Mouse (Mus musculus) adrenal gland, postnatal 10 days (tissue): ENCODE results near the gene Tmem206. TPM values are rescaled to one million over a fixed set of nuclear protein-coding genes. Genes with fewer than 3 reads are reported as not detected.

Experiments used
- DNase-seq: peaks from one replicate; pipeline ENCODE4 v3.0.0; 2021; ENCODE audit warnings: mixed read lengths
- long read RNA-seq, 2 experiments: library from polyadenylated mRNA; stranded (forward); transcript quantifications; one replicate each; pipeline ENCODE4 v2.0.0; 2021
- total RNA-seq, 2 experiments: library from RNA; stranded (reverse); gene quantifications; 2 replicates each; pipeline ENCODE4 v1.2.3; 2021

The Tmem206 gene
- total RNA-seq = 1 to 10 TPM; 5.8 to 6.7 TPM
- long read RNA-seq, experiment 1, transcript Tmem206-201 (8 exons, 2,246 nt) = major isoform, 8 of 8 reads
- long read RNA-seq, experiment 1, partial matches to known transcripts = 0 of 8 reads
- long read RNA-seq, experiment 1, other reads (novel, unspliced or antisense) = 0 of 8 reads
- long read RNA-seq, experiment 2, transcript Tmem206-201 (8 exons, 2,246 nt) = major isoform, 8 of 9 reads
- long read RNA-seq, experiment 2, partial matches to known transcripts = 0 of 9 reads
- long read RNA-seq, experiment 2, other reads (novel, unspliced or antisense) = 1 of 9 reads

DNA sequence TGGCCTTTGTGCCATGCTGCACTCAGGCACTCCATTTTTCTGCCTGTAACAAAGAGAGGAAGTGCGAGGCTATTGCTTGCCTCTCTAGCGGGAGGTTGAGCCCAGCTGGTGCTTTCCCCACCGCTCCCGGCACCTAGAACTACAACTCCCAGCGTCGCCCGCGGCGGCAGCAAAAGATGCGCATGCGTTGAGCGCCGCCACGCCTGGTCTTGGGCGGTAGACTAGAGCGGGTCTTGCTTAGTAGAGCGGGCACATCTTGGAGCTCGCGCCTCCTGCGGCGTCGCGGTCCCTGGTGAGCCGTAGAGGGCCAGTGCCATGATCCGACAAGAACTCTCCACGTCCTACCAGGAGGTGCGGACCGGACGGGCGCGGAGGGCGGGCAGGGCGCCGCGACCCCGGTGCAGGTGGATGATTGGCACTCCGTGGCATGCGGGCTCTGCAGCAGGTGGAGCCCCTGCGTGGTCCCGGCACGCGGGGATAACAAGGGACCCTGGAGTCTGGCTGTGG, at the start of gene Tmem206:
Gene Tmem206, plus strand, starts transcription at position 187 of the 507 bp plus-strand sequence.
- DNase-seq = peak; percentile 97

GRCm38 (mm10) chr1:191276181-191276580, 49.5 kb upstream of the Tmem206 start:
- no peak for DNase-seq

- peak; percentile 52 for DNase-seq
These were observed 48.1 kb upstream of the Tmem206 start for GRCm38 (mm10) chr1:191277549-191278059.

DNA sequence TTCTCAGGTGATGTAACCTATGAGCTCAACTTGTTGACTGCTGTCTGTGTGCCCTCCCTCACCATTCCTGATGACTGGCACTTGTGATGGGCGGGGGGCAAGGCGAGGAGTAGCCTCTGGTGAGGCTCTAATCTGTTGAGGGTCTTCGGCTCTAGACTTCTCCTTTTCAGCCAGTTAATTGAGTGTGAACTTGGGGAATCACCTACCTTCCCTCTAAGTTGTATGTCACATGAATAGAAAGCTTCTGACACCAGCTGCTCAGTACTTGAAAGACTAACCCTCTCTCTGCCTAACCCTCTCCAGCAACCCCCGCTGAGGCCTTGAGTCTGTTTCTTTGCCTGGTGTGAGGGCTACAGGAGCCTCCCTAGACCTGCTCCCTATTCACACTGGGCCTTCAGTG, 47.4 kb upstream of the Tmem206 start:
- no peak for DNase-seq

DNA sequence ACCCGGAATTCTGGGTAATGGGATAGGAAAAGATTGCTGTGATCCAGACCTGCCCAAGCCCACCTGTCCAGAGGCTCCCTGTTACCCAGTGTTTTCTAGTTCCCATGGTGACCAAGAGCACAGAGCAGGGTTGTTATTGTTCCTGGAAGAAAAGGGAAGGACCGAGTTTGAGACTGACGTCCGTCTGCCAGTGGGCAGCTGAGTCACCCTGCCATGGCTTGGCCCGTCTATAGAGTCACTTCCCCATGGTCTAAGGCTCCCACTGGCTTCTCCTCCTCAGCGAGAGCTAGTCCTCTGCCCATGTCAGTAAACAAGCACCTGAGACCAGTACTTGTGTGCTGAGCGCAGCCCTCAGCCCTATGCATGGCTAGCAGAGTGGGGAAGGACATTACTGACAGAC, 44.5 kb upstream of the Tmem206 start:
- no peak for DNase-seq

DNA sequence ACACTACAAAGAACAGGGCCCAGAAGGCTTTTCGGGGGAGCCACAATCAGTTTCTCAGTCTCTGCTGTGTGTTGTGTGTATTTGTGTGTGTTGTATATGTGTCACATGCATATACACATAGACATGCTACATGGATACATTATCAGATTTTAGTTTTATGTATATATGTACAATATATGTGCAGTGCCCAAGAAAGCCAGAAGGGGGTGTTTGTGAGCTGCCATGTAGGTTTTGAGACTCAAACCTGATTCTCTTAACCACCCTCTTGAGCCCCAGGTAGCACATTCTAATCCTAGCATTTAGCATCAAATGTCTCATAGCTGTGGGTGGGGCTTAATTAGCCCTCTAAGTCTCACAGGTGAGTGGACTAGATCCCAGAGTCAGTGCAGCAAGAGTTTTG, 43.4 kb upstream of the Tmem206 start:
- DNase-seq = no peak

DNA sequence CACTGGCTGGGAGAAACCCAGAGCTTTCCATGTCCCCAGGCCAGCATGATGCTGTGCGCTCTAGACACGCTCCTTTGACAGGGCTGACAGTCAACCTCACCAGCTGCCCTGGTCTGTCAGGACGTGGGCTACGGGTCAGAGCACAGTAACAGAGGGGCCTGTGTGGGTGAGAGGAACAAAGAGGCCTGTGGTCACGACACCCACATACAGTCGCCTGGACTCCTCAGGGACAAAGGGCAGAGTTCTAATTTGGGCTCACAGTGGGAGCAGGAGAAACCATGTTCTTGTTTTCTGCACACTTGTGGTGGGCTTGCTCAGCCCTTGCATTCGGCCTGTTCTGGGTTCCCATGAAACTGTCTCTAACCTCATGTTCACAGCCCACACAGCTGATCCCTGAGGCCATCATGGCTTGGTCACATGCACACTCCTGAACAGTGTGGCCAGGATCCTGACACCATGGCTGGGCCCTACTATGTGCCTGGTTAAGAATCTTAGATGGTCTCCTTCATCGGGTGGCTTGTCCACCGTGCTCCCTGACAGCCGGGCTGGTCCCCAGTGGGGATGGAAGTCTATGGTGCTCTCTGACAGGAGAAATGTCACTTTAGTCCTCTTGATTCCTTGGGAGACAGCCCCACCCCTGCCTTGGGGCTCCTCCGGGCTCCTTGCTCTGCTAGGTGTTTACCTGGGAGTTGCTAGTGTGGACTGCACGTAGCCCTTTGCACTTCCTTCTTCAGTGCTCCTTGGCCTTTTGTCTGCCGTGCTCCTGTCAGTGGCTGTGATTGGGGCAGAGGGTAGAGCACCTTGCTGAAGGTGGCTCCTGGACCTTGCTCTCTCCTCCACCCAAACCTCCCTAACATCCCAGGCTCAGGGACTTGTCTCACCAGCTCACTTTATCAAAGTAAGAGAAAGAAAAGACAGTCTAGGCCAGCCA, 42.3 kb upstream of the Tmem206 start:
- no peak for DNase-seq

GRCm38 (mm10) chr1:191284502-191284901, 41.2 kb upstream of the Tmem206 start:
- no peak for DNase-seq

DNA sequence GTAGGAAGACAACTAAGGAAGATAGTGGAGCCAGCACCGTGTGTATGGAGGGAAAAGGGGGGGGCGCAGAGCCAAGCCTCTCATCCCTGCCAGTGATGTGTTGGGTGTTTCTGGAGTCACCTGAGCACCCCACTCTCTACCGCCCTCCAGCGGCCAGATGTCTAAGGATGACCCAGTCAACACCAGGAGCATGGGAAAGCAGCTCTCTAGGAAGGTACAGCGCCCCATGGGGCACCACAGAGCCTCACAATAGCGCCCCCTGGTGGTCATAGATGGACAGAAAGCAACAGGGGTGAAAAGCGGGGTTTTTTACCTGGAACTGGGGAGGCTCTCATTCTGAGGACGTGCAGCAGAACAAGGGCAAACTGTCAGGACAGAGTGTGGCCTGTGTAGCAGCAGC, 37.0 kb upstream of the Tmem206 start:
- peak; percentile 76 for DNase-seq

DNA sequence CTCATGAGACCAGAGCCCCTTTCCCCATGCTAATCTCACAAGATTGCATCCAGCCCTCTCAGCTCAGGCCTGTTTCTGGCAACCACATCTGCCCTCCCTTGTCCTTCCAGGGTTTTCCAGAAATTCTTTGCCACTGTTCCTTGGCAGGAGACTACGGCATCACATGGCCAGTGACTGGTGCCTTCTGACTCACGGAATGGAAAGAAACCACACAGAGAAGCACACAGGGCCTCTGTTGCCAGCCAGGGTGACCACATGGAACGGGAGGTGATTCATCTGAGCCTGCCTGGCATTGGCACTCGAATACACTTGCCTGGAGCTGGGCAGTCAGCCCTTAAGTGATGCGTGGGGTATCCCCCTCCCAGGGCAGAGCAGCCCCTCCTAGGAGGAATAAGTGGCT, 33.4 kb upstream of the Tmem206 start:
- peak; percentile 85 for DNase-seq

DNA sequence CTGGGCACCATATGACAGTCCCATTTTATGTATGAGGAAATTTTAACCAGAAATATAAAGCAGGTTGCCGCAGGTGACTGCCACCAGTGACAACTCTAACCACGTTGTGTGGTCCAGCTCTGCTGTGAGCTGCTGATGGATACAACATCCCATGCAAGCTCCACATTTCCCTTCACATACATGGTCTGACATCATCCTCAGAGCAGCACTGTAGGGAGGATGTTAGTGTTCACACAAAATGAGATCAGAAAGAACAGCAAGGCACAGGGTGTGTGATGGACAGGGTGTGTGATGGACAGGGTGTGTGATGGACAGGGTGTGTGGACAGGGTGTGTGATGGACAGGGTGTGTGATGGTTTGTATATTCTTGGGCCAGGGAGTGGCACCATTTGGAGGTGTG, 32.7 kb upstream of the Tmem206 start:
- no peak for DNase-seq

DNA sequence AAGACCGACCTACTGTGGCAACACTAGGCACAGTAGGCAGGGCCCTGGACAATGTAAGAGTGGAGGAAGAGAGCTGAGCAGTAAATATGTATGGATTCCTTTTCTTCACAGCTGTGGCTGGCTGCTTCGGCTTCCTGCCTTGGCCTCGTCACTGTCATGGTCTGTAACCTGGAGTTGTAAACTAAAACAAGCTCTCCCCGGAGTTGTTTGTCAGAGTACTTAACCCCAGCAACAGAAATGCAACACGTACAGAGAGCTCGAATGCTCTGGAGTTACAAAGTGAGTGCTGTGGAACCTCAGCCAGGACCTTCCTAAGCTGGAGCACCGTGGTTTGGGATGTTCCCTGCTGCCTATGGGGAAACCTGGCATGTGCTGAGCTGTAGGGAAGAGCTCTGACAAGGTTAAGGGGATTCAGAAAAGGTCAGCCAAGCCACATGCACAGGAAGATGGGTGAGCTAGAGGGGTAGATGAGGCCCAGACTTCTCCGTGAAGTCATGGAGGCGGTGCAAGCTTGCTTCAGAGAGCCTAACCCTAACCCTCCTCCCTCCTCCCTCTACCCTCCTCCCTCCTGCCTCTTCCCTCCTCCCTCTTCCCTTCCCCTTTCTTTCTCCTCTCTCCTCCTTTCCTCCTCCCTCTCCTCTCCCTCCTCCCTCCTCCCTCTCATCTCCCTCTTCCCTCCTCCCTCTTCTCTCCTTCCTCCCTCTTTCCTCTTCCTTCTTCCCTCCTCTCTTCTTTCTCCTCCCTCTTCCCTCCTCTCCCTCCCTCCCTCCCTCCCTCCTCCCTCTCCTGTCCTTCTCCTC, 31.5 kb upstream of the Tmem206 start:
- no peak for DNase-seq

- DNase-seq = no peak
These were observed 29.9 kb upstream of the Tmem206 start for GRCm38 (mm10) chr1:191295784-191296183.

GRCm38 (mm10) chr1:191296445-191296844, 29.3 kb upstream of the Tmem206 start:
- DNase-seq = peak; percentile 80

DNA sequence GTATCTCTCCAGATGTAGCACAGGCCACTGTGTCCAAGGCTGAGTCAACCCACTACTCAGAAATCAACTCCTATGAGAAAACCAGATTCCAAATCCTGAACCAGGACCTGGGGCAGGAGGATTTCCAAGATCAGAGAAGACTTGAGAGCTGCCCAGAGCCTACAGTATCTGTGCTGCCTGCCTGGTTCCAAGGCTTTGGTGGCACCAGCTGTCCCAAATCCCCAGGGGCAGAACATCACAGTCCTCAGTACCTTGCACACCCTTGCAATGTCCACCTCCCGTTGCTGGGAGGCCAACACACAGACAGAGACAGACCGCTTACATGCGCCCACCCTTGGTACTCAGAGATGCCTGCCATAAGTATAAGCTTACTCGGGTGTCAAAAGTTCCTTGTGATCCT, 27.4 kb upstream of the Tmem206 start:
- DNase-seq = no peak

GRCm38 (mm10) chr1:191299215-191299942, 26.3 kb upstream of the Tmem206 start:
- DNase-seq = peak; percentile 74

GRCm38 (mm10) chr1:191301903-191302302, 23.8 kb upstream of the Tmem206 start:
- DNase-seq = no peak

DNA sequence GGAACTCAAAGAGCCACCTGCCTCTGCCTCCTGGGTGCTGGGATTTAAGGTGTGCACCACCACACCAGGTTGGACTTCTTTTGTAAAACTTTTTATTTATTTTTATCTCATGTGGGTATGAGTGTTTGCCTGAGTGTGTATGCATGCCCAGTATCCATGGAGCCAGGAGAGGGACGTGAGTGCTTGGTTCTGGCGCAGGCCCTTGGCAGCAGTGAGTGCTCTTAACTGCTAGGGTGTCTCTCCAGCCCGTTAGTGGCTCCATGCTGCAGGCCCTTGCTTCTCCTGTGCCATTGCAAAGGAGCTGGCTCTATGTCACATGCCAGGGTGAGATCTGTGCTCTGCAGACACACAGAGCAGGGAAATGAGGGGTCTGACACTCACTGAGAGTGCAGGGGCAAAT, 22.0 kb upstream of the Tmem206 start:
- no peak for DNase-seq

DNA sequence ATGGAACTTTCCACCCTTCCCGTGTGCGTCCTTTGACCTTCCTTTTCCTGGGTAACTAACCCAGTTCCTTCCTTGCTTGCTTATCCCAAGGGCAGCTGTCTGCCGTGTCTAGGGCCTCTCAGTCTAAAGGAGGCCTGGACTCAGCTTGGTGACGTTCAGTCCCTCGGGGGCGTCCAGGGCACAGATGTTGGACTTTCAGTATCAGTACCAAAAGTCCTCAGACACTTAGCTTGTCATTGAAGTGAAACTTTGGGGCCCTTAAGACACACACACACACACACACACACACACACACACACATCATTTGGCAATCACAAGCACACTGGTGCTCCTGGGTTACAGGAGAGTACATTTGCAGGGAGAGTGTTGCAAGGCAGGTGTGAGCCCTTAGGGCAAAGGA, 21.5 kb upstream of the Tmem206 start:
- DNase-seq = peak; percentile 54

GRCm38 (mm10) chr1:191305610-191306009, 20.1 kb upstream of the Tmem206 start:
- no peak for DNase-seq

DNA sequence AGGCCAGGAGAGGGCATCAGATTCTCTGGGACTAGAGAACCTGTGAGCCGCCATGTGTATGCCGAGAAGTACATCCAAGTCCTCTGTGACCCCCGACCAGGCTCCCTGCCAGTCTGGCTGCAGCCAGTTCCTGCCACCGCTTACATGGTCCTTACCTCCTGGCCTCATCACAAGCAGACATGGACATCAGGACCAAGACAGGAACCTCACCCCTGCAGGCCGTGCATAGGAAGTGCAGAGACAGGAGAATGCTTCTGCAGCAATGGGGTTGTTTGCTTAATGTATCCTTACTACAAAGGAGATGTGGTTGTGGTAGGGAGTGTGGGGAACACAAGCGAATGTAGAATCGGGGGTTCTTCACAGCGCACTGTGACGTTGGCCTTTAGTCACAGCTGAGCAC, 19.4 kb upstream of the Tmem206 start:
- no peak for DNase-seq
